Mouse (Mus musculus) right cerebral cortex, postnatal 10 days (tissue): ENCODE results near the gene Mup20.
"Not testable (repeated sequence)": the region's sequence is repeated elsewhere in the genome, so short reads cannot be mapped to it uniquely, and the experiment has no call there.

Source experiments
- DNase-seq, 2 experiments: peaks; one replicate each; pipeline ENCODE4 v3.0.0; 2021; ENCODE audit warnings: low spot score in 2 of 2

Mup20 gene

DNA sequence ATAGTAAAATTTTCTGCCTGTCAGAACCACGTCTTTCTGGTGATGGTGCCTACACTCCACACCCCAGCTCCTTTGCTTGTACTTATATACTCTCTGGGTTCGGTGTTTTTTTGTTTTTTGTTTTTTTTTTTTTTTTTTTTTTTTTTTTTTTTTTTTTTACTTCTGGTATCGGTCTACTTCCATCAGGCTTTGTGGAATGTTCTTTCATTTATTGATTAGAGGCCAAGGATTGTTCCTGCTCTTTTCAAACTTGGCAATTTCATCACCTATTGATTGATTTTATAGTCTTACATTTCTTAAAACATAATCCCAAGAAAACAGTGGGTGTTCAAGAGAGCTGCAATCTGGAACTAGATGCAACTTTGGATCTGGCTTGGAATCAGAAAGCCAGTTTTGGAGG is at the start of gene Mup20:
TSS of gene Mup20 (minus strand) at position 101 of the 400 bp plus-strand sequence.
- DNase-seq = not testable (repeated sequence)

DNA sequence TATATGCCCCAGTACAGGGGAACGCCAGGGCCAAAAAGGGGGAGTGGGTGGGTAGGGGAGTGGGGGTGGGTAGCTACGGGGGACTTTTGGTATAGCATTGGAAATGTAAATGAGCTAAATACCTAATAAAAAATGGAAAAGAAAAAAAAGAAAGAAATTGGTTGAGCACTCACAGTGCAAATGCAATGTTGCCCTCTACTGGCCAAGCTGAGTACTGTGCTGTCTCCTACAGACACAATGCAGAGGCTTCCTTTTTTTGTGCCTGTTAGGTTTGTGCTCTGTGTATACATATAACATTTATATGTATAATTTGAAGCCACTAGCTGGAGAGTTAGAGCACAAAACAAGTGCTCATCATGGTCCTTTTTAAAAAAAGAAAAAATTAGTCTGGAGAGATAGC is 49.4 kb upstream of the Mup20 start:
- DNase-seq = peak; percentile 25 to 42

DNA sequence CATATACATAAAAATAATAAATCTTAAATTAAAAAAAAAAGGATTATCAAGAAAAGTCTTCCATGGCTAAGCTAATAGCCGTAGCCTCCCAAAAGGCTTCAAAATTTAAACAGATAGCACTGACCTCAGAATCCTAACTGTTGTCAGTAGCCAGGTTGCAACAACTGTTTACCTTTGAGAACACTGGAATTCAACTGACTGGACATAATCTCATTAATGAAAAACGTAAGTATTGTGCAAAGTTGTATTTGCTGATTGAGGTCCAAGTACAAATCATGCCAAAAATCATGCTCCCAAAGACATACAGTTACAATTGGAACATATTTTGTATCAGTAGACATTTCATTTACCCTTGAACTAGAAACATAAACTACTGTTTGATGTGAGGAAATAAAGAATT is 34.0 kb upstream of the Mup20 start:
- no peak for DNase-seq

DNA sequence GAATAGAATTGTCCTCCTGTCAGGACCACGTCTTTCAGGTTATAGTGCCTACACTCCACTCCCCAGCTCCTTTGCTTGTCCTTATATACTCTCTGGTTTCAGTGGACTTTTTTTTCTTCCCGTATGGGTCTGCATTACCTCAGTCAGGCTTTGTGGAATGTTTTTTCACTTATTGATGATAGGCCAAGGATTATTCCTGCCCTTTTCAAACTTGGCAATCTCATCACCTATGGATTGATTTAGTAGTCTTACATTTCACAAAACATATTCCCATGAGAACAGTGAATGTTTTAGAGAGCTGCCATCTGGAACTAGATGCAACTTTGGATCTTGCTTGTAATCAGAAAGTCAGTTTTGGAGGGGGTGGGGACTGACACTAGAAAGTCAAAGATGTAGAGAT is 33.3 kb upstream of the Mup20 start, which contains the start of gene Mup3:
TSS of gene Mup3 (minus strand) at position 102 of the 400 bp plus-strand sequence.
- no peak for DNase-seq

DNA sequence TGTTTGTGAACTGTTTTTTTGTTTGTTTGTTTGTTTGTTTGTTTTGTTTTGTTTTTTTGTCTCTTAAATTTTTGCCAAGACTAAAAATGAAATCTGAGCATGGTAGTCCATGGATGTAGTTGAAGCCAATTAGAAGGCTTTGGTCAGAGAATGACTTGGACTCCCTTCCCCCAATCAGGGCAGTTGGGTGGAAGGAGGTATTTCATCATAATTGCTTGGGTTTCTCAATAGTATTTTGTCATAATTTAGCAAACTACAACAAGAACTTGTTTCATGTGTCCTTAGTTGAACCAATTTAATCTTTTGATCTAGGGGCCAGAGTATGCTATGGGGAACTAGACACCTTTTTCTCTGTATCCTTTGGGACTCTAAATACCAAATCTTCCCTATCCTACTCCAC is 28.8 kb upstream of the Mup20 start:
- DNase-seq = no peak

DNA sequence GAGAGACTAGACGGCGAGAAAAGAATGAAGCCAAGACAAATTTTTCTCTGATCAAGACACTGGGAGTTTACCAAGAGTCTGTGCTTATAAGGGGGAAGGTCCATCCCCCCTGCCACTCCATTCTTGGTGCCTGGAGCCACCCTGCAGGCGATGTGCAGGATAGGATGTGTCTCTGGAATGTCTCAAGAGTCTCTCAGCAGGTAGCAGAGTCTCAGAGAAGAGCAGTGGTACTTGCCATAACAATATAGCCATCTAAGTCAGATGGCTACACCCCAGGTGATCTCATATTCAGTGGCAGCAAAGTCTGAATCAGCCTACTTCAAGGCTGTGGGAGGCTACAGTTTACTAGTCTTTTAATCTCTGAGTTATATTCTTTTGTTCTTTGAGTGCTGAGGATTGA is 21.2 kb upstream of the Mup20 start:
- no peak for DNase-seq

DNA sequence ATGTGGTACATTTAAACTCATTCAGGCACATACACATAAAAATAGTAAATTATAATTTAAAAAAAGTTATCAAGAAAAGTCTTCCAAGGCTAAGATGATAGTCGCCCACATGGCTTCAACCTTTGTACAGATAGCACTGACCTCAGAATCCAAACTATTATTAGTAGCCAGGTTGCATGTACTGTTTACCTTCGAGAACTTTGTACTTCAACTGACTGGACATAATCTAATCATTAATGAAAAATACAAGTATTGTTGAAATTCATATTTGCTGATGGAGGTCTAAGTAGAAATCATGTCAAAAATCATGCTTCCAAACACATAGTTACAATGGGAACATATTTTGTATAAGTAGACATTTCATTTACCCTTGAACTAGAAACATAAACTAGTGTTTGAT is 822 bp upstream of the Mup20 start:
- not testable (repeated sequence) for DNase-seq

DNA sequence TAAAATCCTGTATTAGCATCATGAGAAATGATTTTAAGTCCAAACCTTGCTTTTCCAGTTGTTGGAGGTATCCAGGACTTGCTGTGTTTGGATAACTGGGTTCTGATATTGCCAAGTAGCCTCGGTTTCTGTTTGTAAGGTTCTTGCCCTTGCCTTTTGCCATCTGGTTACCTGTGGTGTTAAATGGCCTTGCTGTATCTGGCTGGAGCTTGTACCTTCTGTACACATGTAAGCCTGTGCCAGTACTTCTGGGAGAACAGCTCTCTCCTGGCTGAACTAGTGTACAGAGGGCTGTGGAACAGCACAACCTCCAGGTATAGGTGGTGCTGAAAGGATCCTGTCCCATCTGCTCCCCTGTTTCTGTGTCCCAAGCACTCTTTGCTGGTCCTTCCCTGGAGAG is 27.7 kb downstream of the Mup20 start:
- DNase-seq = no peak

DNA sequence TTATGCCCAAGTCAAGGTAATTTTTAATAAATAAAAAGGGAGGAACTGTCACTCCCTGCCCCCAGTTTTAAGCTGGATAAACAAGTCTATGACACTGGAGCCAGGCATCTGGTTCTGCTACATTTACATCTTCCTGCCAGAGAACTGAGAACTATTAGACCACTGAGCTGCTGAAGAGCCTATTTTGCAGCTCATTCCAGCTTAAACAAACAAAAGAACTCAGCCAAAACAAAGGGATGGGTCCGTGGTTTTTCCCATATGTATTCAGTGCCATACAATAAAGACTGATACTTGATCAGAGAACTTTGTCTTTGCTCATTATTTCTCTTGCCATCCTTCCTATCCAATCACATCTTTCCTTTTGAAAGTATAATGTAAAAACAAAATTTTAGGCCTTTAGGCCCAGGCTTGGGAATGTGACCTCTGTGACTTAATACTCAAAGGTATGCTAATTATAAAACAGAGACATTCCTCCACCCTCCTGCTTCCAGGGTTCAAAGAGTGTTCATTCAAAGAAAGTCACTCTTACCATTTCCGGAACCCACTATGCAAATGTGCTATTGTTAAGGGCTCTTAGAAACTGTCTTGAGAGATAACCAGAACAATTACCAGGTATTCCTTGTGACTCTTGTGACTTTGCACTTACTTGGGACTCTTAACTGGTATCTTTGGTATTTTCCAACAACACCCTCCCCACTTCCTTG is 29.6 kb downstream of the Mup20 start:
- no peak for DNase-seq

DNA sequence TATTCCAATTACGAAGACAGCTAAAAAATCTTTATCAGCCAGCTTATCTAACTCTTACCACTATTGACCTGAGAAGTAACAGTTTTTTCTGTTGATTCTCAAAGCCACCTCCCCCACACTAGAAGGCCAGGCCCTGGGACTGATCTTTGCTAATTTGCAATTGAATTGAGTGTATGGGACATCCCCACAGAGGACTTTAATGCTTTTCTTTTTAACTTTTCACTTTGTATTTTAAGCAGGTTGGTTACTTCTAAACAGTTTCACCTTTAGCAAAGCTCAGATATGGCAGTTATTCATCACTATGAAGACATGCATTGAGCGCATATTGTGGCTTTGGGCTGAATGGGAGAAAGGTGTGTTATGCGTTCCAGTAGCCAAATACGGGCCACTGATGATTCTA is 30.3 kb downstream of the Mup20 start:
- DNase-seq = no peak

DNA sequence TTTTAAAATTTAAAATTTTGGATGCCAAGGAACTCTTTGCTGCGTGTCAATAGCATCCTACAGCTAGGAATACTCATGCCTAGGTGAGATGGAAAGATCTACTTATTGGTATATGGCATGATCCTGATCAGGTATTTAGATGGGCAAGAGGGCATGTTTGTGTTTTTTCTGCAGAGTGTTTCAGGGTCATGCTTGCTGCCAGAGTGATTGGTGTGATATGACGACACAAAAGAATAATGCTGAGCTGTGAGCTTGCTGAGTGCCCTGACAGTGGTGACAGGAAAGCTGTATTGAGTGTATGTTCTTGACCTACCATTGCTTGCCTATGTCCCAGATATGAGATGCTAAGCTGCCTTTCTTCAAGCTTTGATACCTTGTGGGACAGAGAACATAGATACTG is 30.8 kb downstream of the Mup20 start:
- no peak for DNase-seq

DNA sequence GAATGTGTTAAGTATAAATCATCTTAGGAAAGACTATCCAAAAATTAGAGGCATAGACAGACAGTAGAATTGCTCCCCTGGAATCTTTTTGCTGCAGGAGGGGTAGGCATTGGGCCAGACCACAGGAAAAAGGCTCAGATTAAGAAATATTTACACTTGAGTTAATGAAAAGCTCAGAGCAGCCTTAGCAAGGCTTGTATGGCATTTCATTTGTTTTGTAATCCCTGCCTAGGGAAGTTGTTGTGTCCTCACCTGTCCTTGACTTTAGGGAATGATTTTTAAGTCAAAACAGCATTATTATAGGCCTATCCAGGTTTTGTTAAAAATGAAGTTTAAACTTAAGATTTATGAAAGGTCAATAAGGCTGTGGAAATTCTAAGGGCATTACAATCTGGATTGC is 33.4 kb downstream of the Mup20 start:
- not testable (repeated sequence) for DNase-seq
